Mouse (Mus musculus) liver, postnatal 0 days (tissue): ENCODE results near the gene Ecpas.

ENCODE experiments used
- CTCF ChIP-seq: sonication (generic); IDR thresholded peaks from 2 replicates; pipeline ENCODE4 v1.5.1; 2016; ENCODE audit warnings: antibody characterized with exemption, low read depth
- EP300 ChIP-seq: IDR thresholded peaks from 2 replicates; pipeline ENCODE4 v1.6.1; 2016; ENCODE audit warnings: antibody characterized with exemption, low read depth, mild to moderate bottlenecking

- TF ChIP-seq CTCF (no peak), EP300 (no peak)
These were observed 21.8 kb upstream of the Ecpas start for GRCm38 (mm10) chr4:58934308-58934707.
